Mouse (Mus musculus): ENCODE measurements around the gene Fam229b.

DNA sequence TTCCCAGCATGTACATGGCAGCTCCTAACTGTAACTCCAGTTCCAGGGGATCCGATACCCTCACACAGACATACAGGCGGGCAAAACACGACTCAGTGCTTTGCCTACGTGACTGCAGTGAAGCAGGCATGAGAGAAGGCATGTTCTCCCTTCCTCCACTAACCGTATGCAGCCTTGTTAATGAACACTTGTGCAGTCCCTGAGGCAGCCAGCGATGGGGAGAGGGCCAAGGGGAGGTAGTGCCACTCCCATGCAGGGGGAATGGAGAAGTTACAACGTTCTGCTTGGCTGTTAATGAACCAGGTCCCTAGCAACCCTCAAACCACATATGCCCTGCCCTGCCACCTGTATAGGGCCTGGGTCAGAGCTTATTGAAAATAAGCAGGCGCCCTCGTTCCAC is 35.9 kb upstream of the Fam229b start:
- TF ChIP-seq POLR2A (IDR thresholded peaks at IDR 0.05; ENCODE audit: control insufficient read depth, low read depth, low read length) (no peak), CTCF (IDR thresholded peaks at IDR 0.05; ENCODE audit: control insufficient read depth, insufficient read depth, insufficient replicate concordance, low read depth, low read length) (no peak)

Data from testis, adult 2 months (tissue).